In the genomic region with DNA sequence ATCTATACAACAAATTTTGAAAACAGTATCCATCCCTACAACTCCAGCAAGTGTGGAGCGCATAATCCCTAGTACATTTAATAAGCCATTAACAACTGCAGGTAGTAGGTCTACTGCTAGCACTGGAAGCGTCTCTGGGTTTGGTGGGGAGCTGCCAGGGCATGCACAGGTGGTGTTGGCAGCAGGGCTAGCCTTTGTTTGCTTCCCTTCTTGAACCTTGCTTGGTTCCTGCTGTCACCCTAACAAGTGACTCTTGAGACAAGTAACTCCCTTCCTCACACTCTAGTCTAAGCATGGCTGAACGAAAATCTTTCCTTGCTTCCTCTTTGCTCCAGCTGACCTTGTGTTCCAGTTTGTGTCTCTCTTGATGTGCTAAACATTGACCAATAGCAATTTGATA, we compare ENCODE assay signal across 13 mouse cellular contexts.
"Had no signal": no experiment of that assay in that cellular context is flagged by ENCODE, and none has a peak within 500 bp of the region (broad histone marks: within the 10 kb centered on the region; RNA-seq: fewer than 3 reads in every experiment).

No protein-coding gene starts in this region.

- H3K36me3 ChIP-seq: limb, embryonic 12.5 days; liver, embryonic 15.5 days; neural tube, embryonic 12.5 days had no signal

- H3K27me3 ChIP-seq: limb, embryonic 12.5 days; neural tube, embryonic 12.5 days had no signal

- H3K9me3 ChIP-seq: limb, embryonic 12.5 days; liver, embryonic 15.5 days; neural tube, embryonic 12.5 days had no signal

- H3K4me3 ChIP-seq: layer of hippocampus, adult 2 months; limb, embryonic 12.5 days; liver, embryonic 15.5 days; neural tube, embryonic 12.5 days had no signal

- ATAC-seq: hindbrain, postnatal 0 days had no signal

- H3K4me2 ChIP-seq: limb, embryonic 12.5 days; liver, embryonic 11.5 days; liver, embryonic 15.5 days; neural tube, embryonic 12.5 days had no signal

- H3K27ac ChIP-seq: hindbrain, postnatal 0 days; layer of hippocampus, adult 2 months; limb, embryonic 12.5 days; liver, embryonic 15.5 days; macrophage; neural tube, embryonic 12.5 days had no signal

- DNase-seq: kidney, adult 11 months; kidney, postnatal 10 days; kidney, postnatal 4 days; midbrain, embryonic 14.5 days; spleen, adult 18-20 months; thymus, postnatal 36 days had no signal

- H3K4me1 ChIP-seq: liver, embryonic 15.5 days had no signal

- H3K9ac ChIP-seq: limb, embryonic 12.5 days; liver, embryonic 15.5 days; neural tube, embryonic 12.5 days had no signal
